ENCODE assay signal across 14 mouse cellular contexts in genomic region chr8:10740837-10741236, GRCm38 (mm10).
"Had no signal": no experiment of that assay in that cellular context is flagged by ENCODE, and none has a peak within 500 bp of the region (broad histone marks: within the 10 kb centered on the region; RNA-seq: fewer than 3 reads in every experiment).

No protein-coding gene starts in this region.

- H3K27me3 ChIP-seq: limb, embryonic 15.5 days; midbrain, embryonic 13.5 days; neural tube, embryonic 15.5 days had no signal

- DNase-seq: kidney, adult 18-20 months; kidney, postnatal 10 days; lung, embryonic 14.5 days; lung, postnatal 10 days; lung, postnatal 4 days; right cerebral cortex, adult 18-20 months; right cerebral cortex, postnatal 25 days; thymus, postnatal 25 days had no signal

- ATAC-seq: liver, embryonic 12.5 days; midbrain, embryonic 13.5 days had no signal

- H3K36me3 ChIP-seq: limb, embryonic 15.5 days; liver, embryonic 12.5 days; midbrain, embryonic 13.5 days; neural tube, embryonic 15.5 days had no signal

- H3K4me3 ChIP-seq: limb, embryonic 15.5 days; liver, embryonic 12.5 days; midbrain, embryonic 13.5 days; myocyte; neural tube, embryonic 15.5 days had no signal

- H3K4me1 ChIP-seq: limb, embryonic 15.5 days; liver, embryonic 12.5 days; neural tube, embryonic 15.5 days had no signal

- H3K27ac ChIP-seq: limb, embryonic 15.5 days; liver, embryonic 12.5 days; midbrain, embryonic 13.5 days; neural tube, embryonic 15.5 days; stomach, postnatal 0 days had no signal
